Mouse (Mus musculus): ENCODE data around the gene B3gnt2.

B3gnt2 gene

DNA sequence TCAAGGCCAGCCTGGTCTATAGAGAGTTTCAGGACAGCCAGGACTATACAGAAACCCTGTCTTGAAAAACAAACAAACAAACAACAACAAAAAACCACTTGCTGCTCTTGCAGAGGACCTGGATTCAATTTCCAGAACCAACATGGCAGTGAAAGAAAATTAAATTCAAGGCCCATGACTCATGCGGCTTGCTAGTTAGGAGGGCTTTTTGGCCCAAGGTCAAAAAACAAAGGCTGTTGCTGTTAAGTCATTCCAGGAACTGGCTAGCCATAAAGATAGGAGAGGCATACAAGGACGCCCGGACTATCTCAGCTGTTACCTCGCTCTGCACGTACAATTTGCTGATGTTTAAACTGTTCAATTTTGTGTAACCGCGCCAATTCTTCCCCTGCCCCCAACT lies 142.7 kb downstream of the B3gnt2 start:
- DNase-seq: no peak

DNA sequence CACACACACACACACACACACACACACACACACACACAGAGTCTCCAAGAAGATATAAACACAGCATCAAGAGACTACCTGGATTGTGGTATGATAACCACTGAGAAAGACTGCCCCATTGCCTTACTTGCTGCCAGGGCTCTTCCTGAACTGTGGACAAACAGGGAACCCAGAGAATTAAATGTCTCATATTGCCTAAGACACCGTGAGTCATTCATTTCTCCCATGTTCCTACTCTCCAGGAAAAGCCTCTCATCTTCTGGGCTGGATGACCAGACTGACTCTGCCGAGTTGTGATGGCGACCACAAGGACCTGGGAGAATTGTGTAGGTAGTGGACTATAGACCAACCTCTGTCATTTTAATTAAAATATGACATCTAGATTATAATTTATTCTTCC lies 149.4 kb downstream of the B3gnt2 start:
- DNase-seq: no peak

DNA sequence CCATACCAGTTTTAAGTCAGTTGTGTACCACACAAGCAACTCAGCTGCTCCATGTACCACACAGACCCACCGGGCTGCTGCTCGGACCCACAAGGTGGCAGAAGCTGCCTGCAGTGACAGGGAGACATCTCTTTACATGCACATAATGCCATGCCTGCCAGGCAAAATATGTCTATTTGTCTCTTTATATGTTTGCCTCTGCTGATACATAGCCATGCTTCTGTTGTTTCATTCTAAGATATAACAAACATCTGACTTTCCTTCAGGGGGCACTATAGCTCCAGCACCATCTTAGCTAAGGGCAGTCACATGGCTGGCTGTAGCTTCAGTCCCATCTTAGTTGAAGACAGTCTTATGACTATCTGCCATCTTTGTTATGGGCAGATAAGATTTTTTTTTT lies 150.2 kb downstream of the B3gnt2 start:
- peak; percentile 55 for DNase-seq

Data from lung, postnatal 10 days (tissue).